Mouse (Mus musculus) lung, postnatal 0 days (tissue): ENCODE measurements around the gene Dhrs1. TPM values are rescaled to one million over a fixed set of nuclear protein-coding genes. Genes with fewer than 3 reads are reported as not detected.

Source experiments
- ATAC-seq: fragments of 200-750 bp; cut with Nextera tagmentation; 2 replicates; pipeline ENCODE4 v1.8.0; 2017; ENCODE audit warnings: moderate library complexity
- DNase-seq: peaks from one replicate; pipeline ENCODE4 v3.0.0-alpha.2; 2016; ENCODE audit warnings: low spot score
- H3K27ac ChIP-seq: fragments of 300-500 bp; sonication (generic); 2 replicates; pipeline ENCODE4 v1.5.1; 2014; ENCODE audit warnings: antibody characterized with exemption, mild to moderate bottlenecking, low read length, mixed read lengths
- H3K27me3 ChIP-seq: fragments of 300-500 bp; sonication (generic); replicated peaks from 2 replicates; pipeline ENCODE4 v1.6.1; 2014; ENCODE audit warnings: low read length, mixed read lengths; ENCODE audit not compliant: insufficient read depth
- H3K36me3 ChIP-seq: fragments of 300-500 bp; sonication (generic); 2 replicates; pipeline ENCODE4 v1.6.1; 2014; ENCODE audit warnings: low read length, mixed read lengths; ENCODE audit not compliant: insufficient read depth
- H3K4me1 ChIP-seq: fragments of 300-500 bp; sonication (generic); 2 replicates; pipeline ENCODE4 v1.6.1; 2014; ENCODE audit warnings: antibody characterized with exemption, low read depth, low read length, mixed read lengths; ENCODE audit not compliant: insufficient read depth
- H3K4me2 ChIP-seq: fragments of 300-500 bp; sonication (generic); replicated peaks from 2 replicates; pipeline ENCODE4 v1.6.1; 2014; ENCODE audit warnings: low read depth, mild to moderate bottlenecking, low read length, moderate library complexity, mixed read lengths
- H3K4me3 ChIP-seq: fragments of 300-500 bp; sonication (generic); 2 replicates; pipeline ENCODE4 v1.5.1; 2014; ENCODE audit warnings: low read depth, low read length
- H3K9ac ChIP-seq: fragments of 300-500 bp; sonication (generic); replicated peaks from 2 replicates; pipeline ENCODE4 v1.6.1; 2014; ENCODE audit warnings: low read depth, mild to moderate bottlenecking
- H3K9me3 ChIP-seq: fragments of 300-500 bp; sonication (generic); 2 replicates; pipeline ENCODE4 v1.6.1; 2016; ENCODE audit warnings: low read length, mixed read lengths
- CTCF ChIP-seq: IDR thresholded peaks from 2 replicates; pipeline ENCODE4 v1.5.1; 2016; ENCODE audit warnings: antibody characterized with exemption, mild to moderate bottlenecking
- EP300 ChIP-seq: IDR thresholded peaks from 2 replicates; pipeline ENCODE4 v1.6.1; 2016; ENCODE audit warnings: antibody characterized with exemption, mild to moderate bottlenecking, control low read depth
- WGBS: fragments of 180-500 bp; shearing (Covaris S2); extraction: QIAGEN DNeasy Blood & Tissue Kit; methylation state at CpG from one replicate; pipeline ENCODE4 v1.1.7; 2014; 5-methylcytosine and 5-hydroxymethylcytosine counted together
- polyA plus RNA-seq: library from polyadenylated mRNA; unstranded; fragments of >200 nt; fragmentation: Nextera tagmentation; extraction: Ambion mirVana; gene quantifications from 2 replicates; pipeline ENCODE4 v1.2.1, GENCODE M21; 2015

Dhrs1 gene
- polyA plus RNA-seq, 1 experiment from 2014 or later: 74.1 TPM

DNA sequence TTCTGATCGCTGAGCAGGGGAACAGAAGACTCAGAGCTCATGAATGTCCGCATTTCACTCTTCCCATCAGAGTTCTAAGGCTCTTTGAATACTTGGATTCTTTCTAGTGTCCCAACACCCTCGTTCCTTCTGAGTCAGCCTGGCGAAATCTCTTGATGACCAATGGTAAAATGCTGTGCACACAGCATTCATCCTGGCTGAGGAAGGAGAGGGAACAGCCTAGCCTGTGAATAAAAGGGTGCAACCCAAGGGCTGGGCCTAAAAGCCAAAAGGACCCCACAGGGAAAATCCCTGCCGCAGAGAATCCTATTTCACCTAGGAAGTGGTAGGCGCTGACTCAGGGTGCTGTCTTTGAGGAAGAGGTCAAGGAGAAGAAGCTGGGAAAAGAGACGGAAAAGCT lies 15.4 kb downstream of the Dhrs1 start:
- H3K4me2 ChIP-seq: no peak overlapping the region
- no peaks in the 10 kb centered on the region for H3K27me3 ChIP-seq
- H3K27ac ChIP-seq: no peak overlapping the region
- TF ChIP-seq EP300 (no peak), CTCF (no peak)
- no peaks in the 10 kb centered on the region for H3K36me3 ChIP-seq
- H3K9ac ChIP-seq: no peak overlapping the region
- no peak overlapping the region for H3K4me3 ChIP-seq
- WGBS: 52% methylated on average over 7 of the region's 7 CpGs
- H3K9me3 ChIP-seq: no peaks in the 10 kb centered on the region
- ATAC-seq (no peak), DNase-seq (no peak)
- H3K4me1 ChIP-seq: no peaks in the 10 kb centered on the region

DNA sequence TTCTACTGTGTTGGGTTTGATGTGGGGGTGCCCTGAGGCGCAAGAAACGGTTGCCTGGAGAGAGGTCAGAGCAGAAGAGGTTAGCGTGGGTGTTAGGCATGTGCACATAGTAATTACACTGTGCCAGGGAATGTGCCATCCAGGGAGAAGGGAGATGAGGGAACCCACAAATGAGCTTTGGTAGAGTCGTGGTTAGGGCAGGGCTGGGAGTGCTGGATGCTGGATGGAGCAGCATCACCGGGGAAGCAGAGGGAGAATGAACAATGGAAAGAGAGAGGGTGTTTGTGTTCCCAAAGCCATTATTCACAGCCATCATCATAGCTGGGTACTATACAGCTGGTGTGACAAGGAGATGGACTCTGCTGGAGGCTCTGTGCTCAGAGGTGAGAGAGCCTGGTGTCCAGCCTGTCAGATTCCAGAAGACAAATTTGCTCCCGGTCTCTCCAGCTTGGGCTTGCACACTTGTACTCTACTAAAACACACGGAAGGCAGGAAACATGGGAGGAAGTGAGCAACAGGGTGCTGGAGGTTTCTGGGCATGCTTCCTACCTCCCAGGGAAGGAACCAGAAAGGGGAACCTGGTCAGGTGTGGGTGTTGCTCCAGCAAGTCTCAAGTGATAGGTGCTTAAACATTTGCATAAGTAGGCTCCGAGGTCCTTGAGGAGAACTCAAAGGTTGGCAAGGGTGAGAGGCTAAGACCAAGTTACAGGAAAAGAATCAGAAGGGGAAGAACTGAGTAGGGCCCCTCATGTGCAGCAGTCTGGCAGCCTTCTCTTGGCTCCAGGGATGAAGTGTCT lies 17.4 kb downstream of the Dhrs1 start:
- no peak for TF ChIP-seq EP300
- no peak for TF ChIP-seq CTCF
- Histone ChIP-seq H3K4me1 (no peaks in the 10 kb centered on the region; the same call in 1 of the 2 replicates), H3K9me3 (no peaks in the 10 kb centered on the region), H3K27me3 (no peaks in the 10 kb centered on the region), H3K4me3 (no peak overlapping the region), H3K27ac (peak overlapping the region; percentile 38; the same call in 1 of the 2 replicates), H3K36me3 (no peaks in the 10 kb centered on the region), H3K9ac (no peak overlapping the region), H3K4me2 (no peak overlapping the region)
- WGBS: 40% methylated on average over 8 of the region's 8 CpGs
- DNase-seq (peak; percentile 75), ATAC-seq (peak; percentile 82)

DNA sequence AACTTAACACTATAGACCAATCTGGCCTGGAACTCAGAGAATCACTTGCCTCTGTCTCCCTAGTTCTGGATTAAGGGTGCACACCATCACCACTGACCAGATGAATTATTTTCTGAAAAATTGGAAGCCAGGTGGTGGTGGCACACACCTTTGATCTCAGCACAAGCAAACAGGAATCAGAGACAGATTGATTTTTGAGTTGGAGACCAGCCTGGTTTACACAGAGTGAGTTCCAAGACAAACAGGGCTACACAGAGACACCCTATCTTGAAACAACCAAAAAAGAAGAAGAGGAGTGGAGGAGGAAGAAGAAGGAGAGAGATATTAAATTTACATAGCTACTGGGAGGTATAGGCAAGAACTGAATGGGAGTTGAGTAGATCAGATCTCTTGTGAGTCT lies 19.2 kb downstream of the Dhrs1 start:
- H3K27me3 ChIP-seq: no peaks in the 10 kb centered on the region
- ATAC-seq (no peak), DNase-seq (no peak)
- H3K9ac ChIP-seq: no peak overlapping the region
- no peak overlapping the region for H3K27ac ChIP-seq
- H3K4me1 ChIP-seq: peaks cover 6% of the 10 kb centered on the region
- H3K36me3 ChIP-seq: no peaks in the 10 kb centered on the region
- H3K9me3 ChIP-seq: no peaks in the 10 kb centered on the region
- H3K4me2 ChIP-seq: no peak overlapping the region
- H3K4me3 ChIP-seq: no peak overlapping the region
- no peak for TF ChIP-seq EP300
- no peak for TF ChIP-seq CTCF

DNA sequence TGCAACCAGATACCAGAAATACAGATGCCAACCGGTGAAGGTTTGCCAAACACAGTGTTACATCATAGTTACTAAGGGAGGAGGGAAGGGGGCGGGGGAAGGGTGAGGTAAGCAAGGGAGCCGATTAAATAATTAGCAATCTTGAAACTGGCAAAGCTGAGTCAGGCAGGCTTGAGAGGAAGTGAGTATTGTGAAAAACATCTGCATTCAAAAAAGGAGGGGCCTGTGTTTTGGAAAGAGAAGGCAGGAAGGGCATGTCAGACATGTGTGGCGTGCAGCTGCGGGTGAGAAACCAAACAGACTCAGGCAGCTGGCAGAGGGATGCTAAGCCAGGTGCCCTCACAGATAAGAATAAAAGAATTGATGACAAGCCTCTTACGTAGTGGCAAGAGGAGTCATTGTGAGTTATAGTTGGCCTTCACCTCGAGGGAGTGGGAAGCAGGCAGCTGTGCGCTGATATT lies 21.0 kb downstream of the Dhrs1 start:
- Histone ChIP-seq H3K4me3 (no peak overlapping the region), H3K4me2 (no peak overlapping the region), H3K4me1 (peaks cover 6% of the 10 kb centered on the region), H3K9ac (no peak overlapping the region), H3K9me3 (no peaks in the 10 kb centered on the region), H3K27ac (no peak overlapping the region), H3K36me3 (0 out of 2 replicates have a peak, but pooled peaks cover 4% of the 10 kb centered on the region), H3K27me3 (no peaks in the 10 kb centered on the region)
- 27% methylated on average over 8 of the region's 8 CpGs for WGBS
- peak; percentile 13 for ATAC-seq
- DNase-seq: peak; percentile 90
- TF ChIP-seq CTCF: no peak
- peak; percentile 61 for TF ChIP-seq EP300

- Histone ChIP-seq H3K27ac (no peak overlapping the region), H3K4me1 (peaks cover 6% of the 10 kb centered on the region), H3K27me3 (no peaks in the 10 kb centered on the region), H3K4me2 (no peak overlapping the region), H3K9ac (no peak overlapping the region), H3K36me3 (0 out of 2 replicates have a peak, but pooled peaks cover 10% of the 10 kb centered on the region), H3K9me3 (no peaks in the 10 kb centered on the region), H3K4me3 (no peak overlapping the region)
- DNase-seq (no peak), ATAC-seq (no peak)
- TF ChIP-seq CTCF: no peak
- 90% methylated on average over 7 of the region's 7 CpGs for WGBS
These were observed 22.1 kb downstream of the Dhrs1 start for GRCm38 (mm10) chr14:55723433-55723832.

- peak overlapping the region; percentile 70; the same call in 1 of the 2 replicates for H3K4me2 ChIP-seq
- no peak overlapping the region for H3K4me3 ChIP-seq
- H3K36me3 ChIP-seq: 0 out of 2 replicates have a peak, but pooled peaks cover 13% of the 10 kb centered on the region
- peak overlapping the region; percentile 52; the same call in 1 of the 2 replicates for H3K9ac ChIP-seq
- H3K27ac ChIP-seq: 0 out of 2 replicates have a peak overlapping the region, but pooled peaks have one; percentile 20
- ATAC-seq: no peak
- H3K27me3 ChIP-seq: no peaks in the 10 kb centered on the region
- no peaks in the 10 kb centered on the region for H3K9me3 ChIP-seq
- WGBS: 38% methylated on average over 8 of the region's 8 CpGs
- H3K4me1 ChIP-seq: peaks cover 6% of the 10 kb centered on the region
- TF ChIP-seq CTCF (no peak), EP300 (no peak)
- no peak for DNase-seq
These were observed 23.0 kb downstream of the Dhrs1 start for GRCm38 (mm10) chr14:55722438-55722945.
